Mouse (Mus musculus) cerebellum, adult 11-12 months (tissue): ENCODE results near the gene Cyp2d10.

Experiments used
- DNase-seq: peaks from one replicate; pipeline ENCODE4 v3.0.0; 2022

Cyp2d10 gene

DNA sequence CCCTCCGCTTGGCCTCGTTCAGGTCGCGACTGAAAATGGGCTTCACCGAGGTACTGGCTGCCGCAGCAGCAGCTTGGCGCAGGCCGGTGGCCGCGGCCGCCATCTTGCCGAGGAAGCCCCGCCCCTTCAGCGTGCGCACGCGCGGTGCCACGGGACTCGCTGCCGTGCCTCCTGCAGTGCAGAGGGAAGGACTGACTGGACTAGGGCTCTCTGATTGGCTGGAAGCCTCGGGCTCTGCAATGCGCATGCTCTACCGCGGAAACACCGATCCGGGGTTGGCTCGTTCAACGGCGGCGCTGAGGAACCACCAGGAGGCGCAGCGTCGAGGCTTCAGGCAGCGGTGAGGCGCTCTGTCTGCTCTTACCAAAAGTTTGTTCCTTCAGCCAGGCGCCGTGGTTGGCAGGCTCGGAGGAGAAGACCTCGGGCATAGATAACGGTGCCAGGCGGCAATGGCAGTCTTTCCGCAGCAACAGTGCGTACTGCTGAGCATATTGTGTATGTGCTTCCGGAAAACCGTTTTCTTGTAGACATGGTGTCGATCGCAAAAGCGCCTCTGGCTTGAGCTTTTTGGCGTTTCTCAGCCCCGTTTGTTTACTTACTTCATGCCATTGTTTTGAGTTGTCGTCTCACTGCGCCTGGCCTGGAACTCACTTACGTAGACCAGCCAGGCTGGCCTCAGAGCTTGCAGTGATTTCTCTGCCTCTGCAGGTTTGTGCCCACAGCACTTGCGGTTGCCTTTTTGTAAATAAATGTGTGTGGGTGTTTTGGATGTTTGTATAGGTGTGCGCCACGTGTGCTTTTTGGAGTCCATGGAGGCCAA lies 52.7 kb downstream of the Cyp2d10 start, which contains the start of gene Ndufa6:
Ndufa6 (minus strand) TSS at position 197 of the 820 bp plus-strand sequence.
- DNase-seq: peak; percentile 98

- DNase-seq: no peak
Measured at GRCm38 (mm10) chr15:82353745-82354113, 53.3 kb downstream of the Cyp2d10 start.

GRCm38 (mm10) chr15:82353078-82353744 lies 53.8 kb downstream of the Cyp2d10 start:
- DNase-seq: no peak
